Mouse (Mus musculus) bone marrow macrophage, adult 2 months (primary cell): ENCODE data around the gene Fgfr2. TPM values are rescaled to one million over a fixed set of nuclear protein-coding genes. Genes with fewer than 3 reads are reported as not detected.
A peak's percentile ranks its signal among the peaks of the same experiment; 100 is the strongest.

Source experiments
- H3K27ac ChIP-seq: 2 replicates; pipeline ENCODE4 v1.5.1; 2012; ENCODE audit warnings: low read depth, low read length; ENCODE audit not compliant: insufficient read depth
- H3K4me1 ChIP-seq: 2 replicates; pipeline ENCODE4 v1.6.1; 2012; ENCODE audit warnings: low read length; ENCODE audit not compliant: control insufficient read depth, insufficient read depth
- H3K4me3 ChIP-seq: 2 replicates; pipeline ENCODE4 v1.5.1; 2012; ENCODE audit warnings: mild to moderate bottlenecking, low read length, moderate library complexity; ENCODE audit not compliant: insufficient read depth
- CTCF ChIP-seq: IDR thresholded peaks from 2 replicates; pipeline ENCODE4 v1.5.1; 2012; ENCODE audit warnings: low read depth, mild to moderate bottlenecking, low read length, moderate library complexity
- POLR2A ChIP-seq: IDR thresholded peaks from 2 replicates; pipeline ENCODE4 v1.6.1; 2012; ENCODE audit warnings: mild to moderate bottlenecking, low read depth, low read length, borderline replicate concordance
- polyA plus RNA-seq: library from polyadenylated mRNA; stranded (reverse); fragments of >200 nt; gene quantifications from 2 replicates; pipeline ENCODE4 v1.2.4, GENCODE M21; 2012; ENCODE audit not compliant: missing spikeins, insufficient read depth, insufficient read length

Gene Fgfr2
- polyA plus RNA-seq, 1 experiment, result 0.27 TPM

GRCm38 (mm10) chr7:132640946-132641345, 482.2 kb downstream of the Fgfr2 start:
- H3K4me1 ChIP-seq, result no peaks in the 10 kb centered on the region

GRCm38 (mm10) chr7:132638446-132639087, 484.6 kb downstream of the Fgfr2 start:
- TF ChIP-seq POLR2A (no peak), CTCF (peak; percentile 76)
- no peak overlapping the region for H3K27ac ChIP-seq
- H3K4me3 ChIP-seq, result no peak overlapping the region
- no peaks in the 10 kb centered on the region for H3K4me1 ChIP-seq

More at GRCm38 (mm10) chr7:132640946-132641345, 482.2 kb downstream of the Fgfr2 start:
- H3K4me3 ChIP-seq, result no peak overlapping the region
- TF ChIP-seq POLR2A (no peak), CTCF (no peak)
- H3K27ac ChIP-seq, result no peak overlapping the region

- H3K4me1 ChIP-seq, result no peaks in the 10 kb centered on the region
- TF ChIP-seq CTCF (no peak), POLR2A (no peak)
Measured at GRCm38 (mm10) chr7:132637292-132637691, 485.9 kb downstream of the Fgfr2 start.

GRCm38 (mm10) chr7:132631313-132631712, 491.8 kb downstream of the Fgfr2 start:
- peaks cover 23% of the 10 kb centered on the region for H3K4me1 ChIP-seq
- H3K27ac ChIP-seq, result no peak overlapping the region
- no peak for TF ChIP-seq POLR2A
- no peak for TF ChIP-seq CTCF
- H3K4me3 ChIP-seq, result no peak overlapping the region

More at GRCm38 (mm10) chr7:132637292-132637691, 485.9 kb downstream of the Fgfr2 start:
- H3K27ac ChIP-seq, result no peak overlapping the region
- no peak overlapping the region for H3K4me3 ChIP-seq

- no peak overlapping the region for H3K4me3 ChIP-seq
- peaks cover 23% of the 10 kb centered on the region for H3K4me1 ChIP-seq
- H3K27ac ChIP-seq, result no peak overlapping the region
- TF ChIP-seq POLR2A (no peak), CTCF (no peak)
Measured at GRCm38 (mm10) chr7:132627448-132627847, 495.7 kb downstream of the Fgfr2 start.

- Histone ChIP-seq H3K27ac (no peak overlapping the region), H3K4me1 (peaks cover 21% of the 10 kb centered on the region), H3K4me3 (no peak overlapping the region)
- no peak for TF ChIP-seq POLR2A
- no peak for TF ChIP-seq CTCF
Measured at GRCm38 (mm10) chr7:132626174-132626573, 497.0 kb downstream of the Fgfr2 start.

- Histone ChIP-seq H3K4me1 (peaks cover 17% of the 10 kb centered on the region), H3K27ac (no peak overlapping the region), H3K4me3 (no peak overlapping the region)
- TF ChIP-seq POLR2A, result no peak
- TF ChIP-seq CTCF, result no peak
Measured at GRCm38 (mm10) chr7:132624161-132624560, 499.0 kb downstream of the Fgfr2 start.

- Histone ChIP-seq H3K27ac (no peak overlapping the region), H3K4me1 (peaks cover 4% of the 10 kb centered on the region; the same call in 1 of the 2 replicates), H3K4me3 (no peak overlapping the region)
- TF ChIP-seq POLR2A (no peak), CTCF (no peak)
Measured at GRCm38 (mm10) chr7:132619975-132620918, 502.9 kb downstream of the Fgfr2 start.

GRCm38 (mm10) chr7:132619549-132619948, 503.6 kb downstream of the Fgfr2 start:
- no peak for TF ChIP-seq CTCF
- no peak for TF ChIP-seq POLR2A
- Histone ChIP-seq H3K4me3 (no peak overlapping the region), H3K27ac (no peak overlapping the region), H3K4me1 (peaks cover 4% of the 10 kb centered on the region; the same call in 1 of the 2 replicates)

- Histone ChIP-seq H3K4me3 (no peak overlapping the region), H3K4me1 (peaks cover 4% of the 10 kb centered on the region; the same call in 1 of the 2 replicates), H3K27ac (no peak overlapping the region)
- no peak for TF ChIP-seq CTCF
- no peak for TF ChIP-seq POLR2A
Measured at GRCm38 (mm10) chr7:132617021-132617564, 506.1 kb downstream of the Fgfr2 start.
